Mouse (Mus musculus): ENCODE measurements at regions not wholly inside any gene's neighbourhood (a gene's known extent, or its start where the extent isn't known, plus 50 kb on each side); places are given as distances from the start of the nearest gene placed in this dataset.

GRCm38 (mm10) chr3:23127134-23127533, 1050.7 kb downstream of the Tbl1xr1 start:
- no peak for DNase-seq (ENCODE audit: inconsistent ontology term)

DNA sequence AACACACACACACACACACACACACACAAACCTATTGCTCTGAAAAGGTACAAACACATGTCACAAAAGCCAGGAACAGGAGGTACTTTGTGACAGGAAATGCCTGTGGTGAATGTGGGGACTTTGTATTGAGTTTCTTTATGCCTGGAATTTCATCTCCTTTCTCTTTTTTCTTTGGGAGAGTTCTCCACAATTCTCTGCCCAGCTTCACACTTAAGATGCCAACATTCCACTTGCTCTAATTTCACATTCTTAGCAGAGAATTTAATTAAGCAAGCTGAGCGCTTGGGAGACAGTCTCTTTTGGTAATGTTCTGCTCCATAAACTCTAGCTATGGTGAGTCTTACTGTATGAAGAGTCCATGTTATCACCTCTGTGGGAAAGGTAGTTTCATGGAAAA, 1059.1 kb downstream of the Tbl1xr1 start:
- peak; percentile 97 for DNase-seq (ENCODE audit: inconsistent ontology term)

- DNase-seq (ENCODE audit: inconsistent ontology term), result peak; percentile 14
Measured at GRCm38 (mm10) chr3:23138932-23139331, 1062.5 kb downstream of the Tbl1xr1 start.

GRCm38 (mm10) chr3:23164828-23165450, 1088.5 kb downstream of the Tbl1xr1 start:
- no peak for DNase-seq (ENCODE audit: inconsistent ontology term)

- DNase-seq (ENCODE audit: inconsistent ontology term), result no peak
Measured at GRCm38 (mm10) chr3:23183393-23183792, 1106.9 kb downstream of the Tbl1xr1 start.

GRCm38 (mm10) chr3:23188479-23188878, 1112.0 kb downstream of the Tbl1xr1 start:
- no peak for DNase-seq (ENCODE audit: inconsistent ontology term)

DNA sequence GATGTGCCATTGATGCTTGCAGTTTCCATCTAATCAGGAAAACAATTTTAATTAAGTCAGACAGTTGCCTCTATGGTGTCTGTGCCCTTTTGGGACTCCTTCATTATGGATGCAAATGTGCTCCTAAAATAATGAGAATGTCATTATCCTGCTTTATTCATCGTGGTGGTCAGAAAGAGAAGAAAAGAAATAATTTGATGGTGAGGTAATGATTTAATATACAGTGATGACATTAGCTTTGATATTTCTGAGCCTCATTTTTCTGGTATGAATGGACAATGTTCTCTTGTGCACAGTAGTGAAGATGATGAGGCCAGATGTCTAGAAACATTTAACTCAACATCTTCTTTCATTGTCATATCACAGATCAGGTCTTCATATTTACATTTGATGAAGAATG, 1123.6 kb downstream of the Tbl1xr1 start:
- peak; percentile 97 for DNase-seq (ENCODE audit: inconsistent ontology term)

- DNase-seq (ENCODE audit: inconsistent ontology term), result no peak
Measured at GRCm38 (mm10) chr3:23214427-23214826, 1138.0 kb downstream of the Tbl1xr1 start.

- no peak for DNase-seq (ENCODE audit: inconsistent ontology term)
Measured at GRCm38 (mm10) chr3:23216754-23217153, 1140.3 kb downstream of the Tbl1xr1 start.

DNA sequence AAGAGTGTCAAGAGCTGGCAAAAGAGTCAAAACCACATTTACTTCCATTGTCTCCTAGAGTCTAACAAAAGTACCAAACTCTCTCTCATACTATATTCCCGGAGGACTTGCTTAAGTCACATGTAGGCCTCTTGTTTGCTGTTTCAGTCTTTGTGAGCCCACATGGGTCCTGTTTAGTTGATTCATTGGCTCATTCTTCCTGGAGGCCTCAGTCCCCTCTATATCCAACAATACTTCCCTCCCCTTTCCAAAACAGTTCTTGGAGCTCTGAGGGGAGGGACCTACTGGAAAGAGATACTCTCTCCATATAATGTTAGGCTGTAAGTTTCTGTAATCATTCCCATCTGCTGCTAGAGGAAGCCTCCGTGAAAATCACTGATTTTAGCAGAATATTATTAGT, 1171.8 kb downstream of the Tbl1xr1 start:
- no peak for DNase-seq (ENCODE audit: inconsistent ontology term)

- DNase-seq (ENCODE audit: inconsistent ontology term), result no peak
Measured at GRCm38 (mm10) chr3:23252180-23252579, 1175.7 kb downstream of the Tbl1xr1 start.

GRCm38 (mm10) chr3:23298818-23299217, 1222.4 kb downstream of the Tbl1xr1 start:
- DNase-seq (ENCODE audit: inconsistent ontology term), result no peak

DNA sequence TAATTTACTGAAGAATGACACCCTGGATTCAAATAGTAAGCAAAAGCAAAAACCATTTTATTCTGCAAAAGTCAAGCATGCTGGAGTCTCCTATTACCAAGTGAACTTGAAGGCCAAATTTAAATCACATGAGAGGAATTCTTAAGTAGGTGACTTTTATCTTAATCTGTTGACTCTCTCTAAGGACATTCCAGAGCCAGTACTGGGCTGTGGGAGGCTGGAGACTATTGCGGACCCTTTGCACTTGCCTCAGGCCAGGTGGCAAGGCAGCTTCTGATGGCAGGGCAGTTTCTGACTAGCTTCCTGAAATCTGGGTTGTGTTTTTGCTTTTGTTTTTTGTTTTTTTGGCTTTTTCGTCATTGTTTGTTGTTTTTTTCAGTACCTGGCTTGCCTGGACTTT, 1257.8 kb downstream of the Tbl1xr1 start:
- DNase-seq (ENCODE audit: inconsistent ontology term), result no peak

DNA sequence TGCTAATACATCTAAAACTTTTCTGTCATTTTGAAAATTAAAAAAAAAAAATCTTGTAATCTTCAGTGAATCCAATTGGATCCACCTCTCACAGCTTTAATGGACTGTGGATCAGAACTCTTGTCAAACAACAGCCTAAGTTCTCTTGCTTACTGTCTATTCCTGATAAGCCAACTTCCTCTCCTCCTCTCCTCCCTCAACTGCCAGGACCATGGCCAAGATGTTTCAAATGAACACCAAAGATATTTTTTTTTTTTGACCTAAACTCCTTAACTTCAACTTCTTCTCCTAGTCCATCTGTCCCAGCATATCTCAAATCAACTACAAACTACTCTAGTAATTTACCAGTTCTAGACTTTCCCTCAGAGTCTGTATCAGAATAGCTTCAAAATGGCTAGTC, 1258.5 kb downstream of the Tbl1xr1 start:
- no peak for DNase-seq (ENCODE audit: inconsistent ontology term)

- no peak for DNase-seq (ENCODE audit: inconsistent ontology term)
Measured at GRCm38 (mm10) chr3:23374341-23374740, 1297.9 kb downstream of the Tbl1xr1 start.

GRCm38 (mm10) chr3:23404877-23405276, 1328.4 kb downstream of the Tbl1xr1 start:
- DNase-seq (ENCODE audit: inconsistent ontology term), result no peak

DNA sequence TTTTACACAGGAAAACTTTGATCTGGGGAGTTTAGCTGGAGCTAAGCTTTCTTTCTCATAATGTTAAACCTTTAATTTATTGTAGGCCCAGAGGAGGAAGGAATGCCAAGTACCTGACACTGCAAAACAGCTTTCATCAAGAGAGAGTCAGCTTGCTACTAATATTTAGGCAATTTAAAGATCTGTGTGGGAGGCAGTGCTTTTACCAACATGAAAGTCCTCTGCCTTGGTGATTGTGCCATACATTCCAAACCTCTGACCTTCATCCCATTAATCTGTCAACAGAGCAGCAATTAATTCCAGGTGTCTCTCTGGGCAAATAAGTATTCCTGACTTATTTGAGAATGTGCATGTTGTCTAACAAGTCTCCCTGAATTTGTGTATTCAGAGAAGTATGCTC, 1333.0 kb downstream of the Tbl1xr1 start:
- peak; percentile 17 for DNase-seq (ENCODE audit: inconsistent ontology term)

DNA sequence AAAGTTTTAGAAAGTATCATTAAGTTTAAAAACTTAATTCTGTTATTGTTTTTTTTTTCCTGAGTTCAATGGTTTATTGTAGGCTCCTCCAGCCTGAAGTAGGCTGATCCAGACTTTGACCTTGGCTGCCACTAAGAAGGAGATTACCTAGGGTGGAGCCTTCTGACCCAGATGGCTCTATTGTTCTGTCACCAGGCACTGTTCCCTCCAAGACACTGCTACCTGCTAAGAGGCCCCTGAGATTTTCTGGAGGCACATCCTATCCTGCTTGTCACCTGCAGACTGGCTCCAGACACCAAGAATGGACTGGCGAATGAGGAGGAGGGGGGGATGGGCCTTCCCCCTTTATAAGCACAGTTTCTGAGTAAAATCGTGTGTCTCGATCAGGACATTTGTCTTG, 1350.5 kb downstream of the Tbl1xr1 start:
- DNase-seq (ENCODE audit: inconsistent ontology term), result no peak

GRCm38 (mm10) chr3:23435016-23435415, 1358.6 kb downstream of the Tbl1xr1 start:
- no peak for DNase-seq (ENCODE audit: inconsistent ontology term)

GRCm38 (mm10) chr3:23457720-23458119, 1381.3 kb downstream of the Tbl1xr1 start:
- no peak for DNase-seq (ENCODE audit: inconsistent ontology term)

- DNase-seq (ENCODE audit: inconsistent ontology term), result no peak
Measured at GRCm38 (mm10) chr3:23499889-23500288, 1423.4 kb downstream of the Tbl1xr1 start.

- no peak for DNase-seq (ENCODE audit: inconsistent ontology term)
Measured at GRCm38 (mm10) chr3:23547546-23547945, 1471.1 kb downstream of the Tbl1xr1 start.

DNA sequence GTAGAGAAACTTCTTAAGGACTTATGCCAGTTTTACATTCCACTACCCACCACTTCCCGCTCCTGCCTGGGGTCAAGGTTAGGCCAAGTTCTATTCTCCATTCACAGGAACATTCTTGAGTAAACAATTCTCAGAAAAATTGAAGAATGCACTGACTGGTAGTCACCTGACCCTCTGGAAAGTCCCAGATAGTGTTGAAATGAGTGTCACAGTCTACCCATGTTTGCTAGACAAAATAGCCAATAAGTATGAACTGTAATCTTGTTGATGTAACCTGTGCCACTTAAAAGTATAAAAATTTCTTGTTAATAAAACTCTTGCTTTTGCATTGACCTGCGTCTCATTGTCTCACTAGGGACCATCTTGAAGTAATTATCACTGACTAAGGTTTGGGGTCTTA, 1487.9 kb downstream of the Tbl1xr1 start:
- DNase-seq (ENCODE audit: inconsistent ontology term), result peak; percentile 29

GRCm38 (mm10) chr3:23568806-23569205, 1492.4 kb downstream of the Tbl1xr1 start:
- DNase-seq (ENCODE audit: inconsistent ontology term), result no peak
